Mouse (Mus musculus): Measurements from ENCODE around the gene Klf4. TPM values are rescaled to one million over a fixed set of nuclear protein-coding genes. Genes with fewer than 3 reads are reported as not detected.

Klf4 gene
- polyA plus RNA-seq, 2 experiments: 31.3 to 57.1 TPM

GRCm38 (mm10) chr4:55531096-55531855 is 990 bp downstream of the Klf4 start:
- Histone ChIP-seq H3K36me3 (ENCODE audit: control insufficient read depth, insufficient read depth, low read length) (peaks cover 14% of the 10 kb centered on the region), H3K27ac (replicated peaks; ENCODE audit: low read depth, low read length) (peak overlapping the region; percentile 38; the same call in 1 of the 2 replicates), H3K4me1 (ENCODE audit: control insufficient read depth, insufficient read depth, low read length) (peaks cover 21% of the 10 kb centered on the region), H3K27me3 (ENCODE audit: control insufficient read depth, insufficient read depth, low read length) (no peaks in the 10 kb centered on the region), H3K4me3 (replicated peaks; ENCODE audit: low read length) (peak overlapping the region; percentile 73), H3K4me2 (replicated peaks; ENCODE audit: low read depth, low read length, severe bottlenecking) (peak overlapping the region; percentile 81), H3K9ac (ENCODE audit: low read depth, low read length, severe bottlenecking) (peak overlapping the region; percentile 83), H3K9me3 (ENCODE audit: control insufficient read depth, low read length) (no peaks in the 10 kb centered on the region)
- under 1% methylated on average over 50 of the region's 56 CpGs for WGBS
- ATAC-seq (ENCODE audit: low FRiP score, low read depth) (no peak), DNase-seq (ENCODE audit: low spot score) (no peak)
- TF ChIP-seq POLR2A (IDR thresholded peaks at IDR 0.05; ENCODE audit: borderline replicate concordance, extremely low read depth, insufficient read depth, insufficient read length): no peak

GRCm38 (mm10) chr4:55530731-55531095 is 1.6 kb downstream of the Klf4 start:
- 0 out of 2 replicates have a peak overlapping the region, but pooled peaks have one; percentile 38 for H3K27ac ChIP-seq (replicated peaks; ENCODE audit: low read depth, low read length)
- peaks cover 23% of the 10 kb centered on the region for H3K4me1 ChIP-seq (ENCODE audit: control insufficient read depth, insufficient read depth, low read length)
- ATAC-seq (ENCODE audit: low FRiP score, low read depth) (no peak), DNase-seq (ENCODE audit: low spot score) (no peak)
- 1% methylated on average over 18 of the region's 20 CpGs for WGBS
- peak overlapping the region; percentile 81 for H3K4me2 ChIP-seq (replicated peaks; ENCODE audit: low read depth, low read length, severe bottlenecking)
- peaks cover 16% of the 10 kb centered on the region for H3K36me3 ChIP-seq (ENCODE audit: control insufficient read depth, insufficient read depth, low read length)
- no peaks in the 10 kb centered on the region for H3K27me3 ChIP-seq (ENCODE audit: control insufficient read depth, insufficient read depth, low read length)
- TF ChIP-seq POLR2A (IDR thresholded peaks at IDR 0.05; ENCODE audit: borderline replicate concordance, extremely low read depth, insufficient read depth, insufficient read length): no peak
- H3K9me3 ChIP-seq (ENCODE audit: control insufficient read depth, low read length): no peaks in the 10 kb centered on the region
- H3K4me3 ChIP-seq (replicated peaks; ENCODE audit: low read length): peak overlapping the region; percentile 73
- H3K9ac ChIP-seq (ENCODE audit: low read depth, low read length, severe bottlenecking): peak overlapping the region; percentile 83

- DNase-seq (ENCODE audit: low spot score) (peak; percentile 71), ATAC-seq (ENCODE audit: low FRiP score, low read depth) (no peak)
- peak overlapping the region; percentile 81 for H3K4me2 ChIP-seq (replicated peaks; ENCODE audit: low read depth, low read length, severe bottlenecking)
- H3K27ac ChIP-seq (replicated peaks; ENCODE audit: low read depth, low read length): no peak overlapping the region
- H3K27me3 ChIP-seq (ENCODE audit: control insufficient read depth, insufficient read depth, low read length): no peaks in the 10 kb centered on the region
- no peak for TF ChIP-seq POLR2A (IDR thresholded peaks at IDR 0.05; ENCODE audit: borderline replicate concordance, extremely low read depth, insufficient read depth, insufficient read length)
- H3K36me3 ChIP-seq (ENCODE audit: control insufficient read depth, insufficient read depth, low read length): peaks cover 16% of the 10 kb centered on the region
- H3K9me3 ChIP-seq (ENCODE audit: control insufficient read depth, low read length): no peaks in the 10 kb centered on the region
- peak overlapping the region; percentile 73 for H3K4me3 ChIP-seq (replicated peaks; ENCODE audit: low read length)
- H3K4me1 ChIP-seq (ENCODE audit: control insufficient read depth, insufficient read depth, low read length): peaks cover 24% of the 10 kb centered on the region
- H3K9ac ChIP-seq (ENCODE audit: low read depth, low read length, severe bottlenecking): peak overlapping the region; percentile 83
- 1% methylated on average over 27 of the region's 27 CpGs for WGBS
Observed at GRCm38 (mm10) chr4:55530236-55530635, 2.0 kb downstream of the Klf4 start.

GRCm38 (mm10) chr4:55528404-55528803 is 3.9 kb downstream of the Klf4 start:
- ATAC-seq (ENCODE audit: low FRiP score, low read depth) (no peak), DNase-seq (ENCODE audit: low spot score) (no peak)
- Histone ChIP-seq H3K4me1 (ENCODE audit: control insufficient read depth, insufficient read depth, low read length) (peaks cover 14% of the 10 kb centered on the region; the same call in 1 of the 2 replicates), H3K9me3 (ENCODE audit: control insufficient read depth, low read length) (no peaks in the 10 kb centered on the region), H3K27ac (replicated peaks; ENCODE audit: low read depth, low read length) (no peak overlapping the region), H3K4me2 (replicated peaks; ENCODE audit: low read depth, low read length, severe bottlenecking) (0 out of 2 replicates have a peak overlapping the region, but pooled peaks have one; percentile 23), H3K36me3 (ENCODE audit: control insufficient read depth, insufficient read depth, low read length) (peaks cover 16% of the 10 kb centered on the region), H3K27me3 (ENCODE audit: control insufficient read depth, insufficient read depth, low read length) (no peaks in the 10 kb centered on the region), H3K9ac (ENCODE audit: low read depth, low read length, severe bottlenecking) (no peak overlapping the region), H3K4me3 (replicated peaks; ENCODE audit: low read length) (0 out of 2 replicates have a peak overlapping the region, but pooled peaks have one; percentile 7)
- TF ChIP-seq POLR2A (IDR thresholded peaks at IDR 0.05; ENCODE audit: borderline replicate concordance, extremely low read depth, insufficient read depth, insufficient read length): no peak
- WGBS: 48% methylated on average over 3 of the region's 4 CpGs

GRCm38 (mm10) chr4:55527931-55528330 is 4.3 kb downstream of the Klf4 start:
- Histone ChIP-seq H3K4me1 (ENCODE audit: control insufficient read depth, insufficient read depth, low read length) (peaks cover 14% of the 10 kb centered on the region; the same call in 1 of the 2 replicates), H3K27me3 (ENCODE audit: control insufficient read depth, insufficient read depth, low read length) (no peaks in the 10 kb centered on the region), H3K36me3 (ENCODE audit: control insufficient read depth, insufficient read depth, low read length) (peaks cover 16% of the 10 kb centered on the region), H3K9me3 (ENCODE audit: control insufficient read depth, low read length) (no peaks in the 10 kb centered on the region), H3K9ac (ENCODE audit: low read depth, low read length, severe bottlenecking) (no peak overlapping the region), H3K27ac (replicated peaks; ENCODE audit: low read depth, low read length) (no peak overlapping the region), H3K4me2 (replicated peaks; ENCODE audit: low read depth, low read length, severe bottlenecking) (0 out of 2 replicates have a peak overlapping the region, but pooled peaks have one; percentile 23), H3K4me3 (replicated peaks; ENCODE audit: low read length) (0 out of 2 replicates have a peak overlapping the region, but pooled peaks have one; percentile 7)
- WGBS: 78% methylated on average over 12 of the region's 12 CpGs
- DNase-seq (ENCODE audit: low spot score): no peak
- no peak for TF ChIP-seq POLR2A (IDR thresholded peaks at IDR 0.05; ENCODE audit: borderline replicate concordance, extremely low read depth, insufficient read depth, insufficient read length)
- no peak for ATAC-seq (ENCODE audit: low FRiP score, low read depth)
